Mouse (Mus musculus): Measurements from ENCODE around the gene Thap12. TPM values are rescaled to one million over a fixed set of nuclear protein-coding genes. Genes with fewer than 3 reads are reported as not detected.
A peak's percentile ranks its signal among the peaks of the same experiment; 100 is the strongest.

The Thap12 gene
- total RNA-seq, 2 experiments from 2014 or later, result 80.3 to 106 TPM

- no peak for DNase-seq
Measured at GRCm38 (mm10) chr7:98697496-98697895, 5.4 kb upstream of the Thap12 start.

GRCm38 (mm10) chr7:98698041-98698440, 4.9 kb upstream of the Thap12 start:
- DNase-seq, result no peak

GRCm38 (mm10) chr7:98698590-98698989, 4.3 kb upstream of the Thap12 start:
- no peak for DNase-seq

- DNase-seq, result no peak
Measured at GRCm38 (mm10) chr7:98701771-98702170, 1.1 kb upstream of the Thap12 start.

- DNase-seq, result no peak
Measured at GRCm38 (mm10) chr7:98703365-98703881, 520 bp downstream of the Thap12 start.

GRCm38 (mm10) chr7:98704276-98704675, 1.4 kb downstream of the Thap12 start:
- no peak for DNase-seq

- DNase-seq, result no peak
Measured at GRCm38 (mm10) chr7:98713661-98714060, 10.8 kb downstream of the Thap12 start.

GRCm38 (mm10) chr7:98717438-98717837, 14.5 kb downstream of the Thap12 start:
- DNase-seq, result no peak

GRCm38 (mm10) chr7:98719761-98720160, 16.9 kb downstream of the Thap12 start:
- DNase-seq, result no peak

GRCm38 (mm10) chr7:98720731-98721130, 17.8 kb downstream of the Thap12 start:
- no peak for DNase-seq

- no peak for DNase-seq
Measured at GRCm38 (mm10) chr7:98721172-98721571, 18.3 kb downstream of the Thap12 start.

GRCm38 (mm10) chr7:98721623-98722022, 18.7 kb downstream of the Thap12 start:
- DNase-seq, result no peak

- no peak for DNase-seq
Measured at GRCm38 (mm10) chr7:98725686-98726195, 22.8 kb downstream of the Thap12 start.

- DNase-seq, result no peak
Measured at GRCm38 (mm10) chr7:98727986-98728385, 25.1 kb downstream of the Thap12 start.

- no peak for DNase-seq
Measured at GRCm38 (mm10) chr7:98728499-98728898, 25.6 kb downstream of the Thap12 start.

- DNase-seq, result no peak
Measured at GRCm38 (mm10) chr7:98729661-98730271, 26.9 kb downstream of the Thap12 start.

GRCm38 (mm10) chr7:98733958-98734357, 31.1 kb downstream of the Thap12 start:
- no peak for DNase-seq

GRCm38 (mm10) chr7:98734876-98735275, 32.0 kb downstream of the Thap12 start:
- DNase-seq, result peak; percentile 46

- DNase-seq, result peak; percentile 59
Measured at GRCm38 (mm10) chr7:98736780-98737550, 34.1 kb downstream of the Thap12 start.

GRCm38 (mm10) chr7:98740363-98740762, 37.5 kb downstream of the Thap12 start:
- DNase-seq, result no peak

GRCm38 (mm10) chr7:98743312-98743711, 40.4 kb downstream of the Thap12 start:
- DNase-seq, result no peak

GRCm38 (mm10) chr7:98750404-98750803, 47.5 kb downstream of the Thap12 start:
- no peak for DNase-seq

- DNase-seq, result peak; percentile 57
Measured at GRCm38 (mm10) chr7:98752680-98753079, 49.8 kb downstream of the Thap12 start.

Measured in gastrocnemius, postnatal 25 days (tissue).